Mouse (Mus musculus) G1E-ER4 (cell line): Measurements from ENCODE around the gene Aga. TPM values are rescaled to one million over a fixed set of nuclear protein-coding genes. Genes with fewer than 3 reads are reported as not detected.

ENCODE experiments used
- GATA1 ChIP-seq: IDR thresholded peaks from one replicate; pipeline ENCODE4 v1.8.0; 2012; ENCODE audit warnings: low read length, inconsistent platforms
- polyA plus RNA-seq: library from polyadenylated mRNA; stranded (reverse); fragments of >175 nt; gene quantifications from 2 replicates; pipeline ENCODE4 v1.2.3, GENCODE M21; 2012

Aga gene
- polyA plus RNA-seq = 0.32 and 0.75 TPM in 2 replicates

- TF ChIP-seq GATA1 = no peak
Observed at GRCm38 (mm10) chr8:53511551-53512127, at the start of gene Aga. Gene Aga, plus strand, starts transcription at chr8:53511727.

- no peak for TF ChIP-seq GATA1
Observed at GRCm38 (mm10) chr8:53489063-53489462, 22.5 kb upstream of the Aga start.

GRCm38 (mm10) chr8:53496216-53496615 lies 15.3 kb upstream of the Aga start:
- TF ChIP-seq GATA1 = no peak

DNA sequence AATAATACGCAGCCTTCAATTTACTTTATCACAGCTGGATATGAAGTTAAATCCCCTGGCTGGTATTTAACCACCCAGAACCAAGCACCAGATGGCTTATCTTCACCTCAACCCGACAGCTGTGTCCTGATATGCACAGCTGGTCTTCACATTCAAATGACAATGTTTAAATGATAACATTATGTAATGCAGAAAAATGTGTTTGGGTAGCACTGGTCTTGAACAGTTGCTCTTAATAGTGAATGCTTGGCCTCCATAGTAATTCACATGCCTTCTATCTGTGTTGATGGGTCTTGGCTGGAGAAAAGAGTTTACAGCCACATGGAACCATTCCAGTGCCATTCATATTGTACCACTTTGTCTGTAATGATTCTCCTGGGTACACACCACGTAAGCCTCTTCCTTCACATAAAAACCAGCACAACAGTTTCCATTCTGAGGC lies 14.6 kb upstream of the Aga start:
- TF ChIP-seq GATA1 = no peak

GRCm38 (mm10) chr8:53539585-53539984 lies 28.1 kb downstream of the Aga start:
- TF ChIP-seq GATA1 = no peak

DNA sequence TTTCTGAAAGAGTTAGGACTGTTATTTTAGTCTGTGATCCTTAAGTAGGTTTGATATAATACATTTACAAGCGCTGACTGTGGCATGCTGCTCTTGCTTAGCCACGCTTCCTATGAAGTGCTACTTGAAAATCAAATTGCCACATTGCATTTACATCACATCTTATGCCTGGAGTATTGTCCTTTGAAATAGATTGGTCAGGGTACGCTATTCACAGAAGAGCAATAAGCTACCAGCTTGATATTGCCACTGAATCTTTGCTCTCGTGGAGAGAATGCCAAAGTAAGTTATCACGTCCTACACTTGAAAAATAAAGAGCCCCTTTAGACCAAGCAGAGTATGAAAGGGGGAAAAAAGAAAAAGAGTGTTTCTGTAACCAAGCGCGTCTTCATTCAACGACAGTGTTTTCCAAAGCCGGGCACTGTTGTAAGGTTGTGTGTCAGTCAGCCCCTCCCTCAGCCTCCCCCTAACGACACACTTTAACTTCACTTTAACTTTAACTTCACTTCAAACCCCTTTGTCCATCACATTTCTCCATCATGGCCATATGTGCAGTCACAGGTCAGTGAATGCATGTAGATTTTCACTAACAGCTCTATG lies 51.0 kb downstream of the Aga start:
- TF ChIP-seq GATA1 = no peak

GRCm38 (mm10) chr8:53566223-53566622 lies 54.7 kb downstream of the Aga start:
- TF ChIP-seq GATA1 = no peak

Other genes with a start within 250 kb of the Aga start
- 2.7 and 4.0 TPM in 2 replicates for gene Neil3, start 127.3 kb downstream of the Aga start, polyA plus RNA-seq